Mouse (Mus musculus) gastrocnemius, postnatal 4 days (tissue): ENCODE data around the gene AL607142.1. TPM values are rescaled to one million over a fixed set of nuclear protein-coding genes. Genes with fewer than 3 reads are reported as not detected.

Experiments used
- DNase-seq, 2 experiments: peaks; one replicate each; pipeline ENCODE4 v3.0.0; 2021 to 2022; ENCODE audit warnings: low spot score in 2 of 2, mixed read lengths in 2 of 2
- total RNA-seq, 2 experiments: library from RNA; stranded (reverse); gene quantifications; 2 replicates each; pipeline ENCODE4 v1.2.3; 2021

The AL607142.1 gene
- total RNA-seq, 2 experiments from 2014 or later, result not detected

- no peak for DNase-seq
These were observed 8.3 kb upstream of the AL607142.1 start for GRCm38 (mm10) chr4:120056451-120056850.

DNA sequence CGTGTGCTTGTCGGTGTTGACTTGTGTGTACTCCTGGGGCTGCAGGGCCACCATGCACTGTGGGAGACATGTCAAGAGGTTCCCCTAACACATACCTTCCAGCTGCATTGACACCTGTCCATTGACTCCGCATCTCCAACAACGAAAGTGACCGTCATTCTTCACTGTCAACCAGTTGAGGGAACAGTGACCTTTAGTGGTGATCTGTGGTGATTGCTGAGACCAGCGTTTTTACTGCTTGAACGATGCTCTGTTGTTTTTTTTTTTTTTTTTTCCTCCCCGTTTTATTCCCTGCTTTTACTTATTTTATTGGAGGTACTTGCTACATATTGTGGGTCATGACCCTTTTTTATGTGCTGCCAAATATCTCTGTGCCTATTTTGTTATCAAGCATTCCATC, 7.3 kb upstream of the AL607142.1 start:
- DNase-seq, result no peak

DNA sequence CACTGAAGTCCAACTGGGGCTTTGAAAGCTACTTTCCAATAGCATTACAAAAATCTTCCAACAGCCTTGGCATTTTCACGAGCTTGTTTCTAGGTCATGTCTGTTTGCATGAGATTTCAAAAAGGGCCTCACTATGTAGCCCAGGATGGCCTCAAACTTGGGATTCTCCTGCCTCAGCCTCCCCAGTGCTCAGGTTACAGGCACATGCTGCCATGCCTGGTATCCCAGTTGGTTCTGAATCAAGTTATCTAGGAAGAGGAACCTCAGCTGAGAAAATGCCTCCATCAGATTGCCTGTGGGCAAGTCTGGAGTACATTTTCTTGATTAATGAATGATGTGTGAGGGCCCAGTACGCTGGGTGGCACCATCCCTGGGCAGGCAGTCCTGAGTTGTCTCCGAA, 6.6 kb upstream of the AL607142.1 start:
- no peak for DNase-seq

DNA sequence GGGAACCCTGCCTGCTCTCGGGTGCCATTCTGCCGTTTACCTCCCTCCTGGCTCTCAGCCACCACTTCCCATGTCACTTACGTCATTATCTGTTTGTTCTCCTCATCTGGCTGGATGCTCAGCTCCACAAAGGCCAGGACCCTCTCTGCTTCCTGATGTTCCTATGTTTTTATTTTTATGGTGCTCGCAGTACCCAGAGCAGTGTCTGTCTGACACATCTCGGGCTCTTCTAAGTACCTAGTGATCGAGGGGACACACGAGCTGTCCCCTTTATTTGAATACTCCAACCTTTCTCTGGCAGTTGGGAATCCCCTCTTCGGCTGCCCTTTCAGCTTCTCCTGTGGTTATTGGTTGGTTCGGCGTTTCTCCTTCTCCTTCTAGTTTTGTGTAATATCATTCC, 6.0 kb upstream of the AL607142.1 start:
- DNase-seq, result no peak

- no peak for DNase-seq
These were observed 3.1 kb upstream of the AL607142.1 start for GRCm38 (mm10) chr4:120061727-120062126.

DNA sequence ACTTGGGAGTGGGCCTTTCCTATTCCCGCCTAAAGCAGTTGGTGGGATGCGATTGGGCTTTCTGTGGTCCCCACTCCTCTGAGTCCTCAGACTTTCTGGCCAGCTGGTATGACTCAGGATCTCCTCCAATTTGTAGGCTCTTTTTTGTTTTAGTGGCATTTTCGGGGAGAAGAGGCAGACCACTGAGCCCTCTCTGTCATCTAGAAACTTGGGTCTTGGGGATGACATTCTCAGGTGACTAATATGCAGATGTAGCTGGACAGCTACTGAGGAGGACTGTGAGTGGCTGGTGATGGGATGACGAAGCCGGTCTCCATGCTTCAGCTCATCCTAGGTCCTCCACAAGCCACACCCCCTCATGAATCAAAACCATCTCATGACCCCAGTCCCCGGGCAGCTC, 2.6 kb upstream of the AL607142.1 start:
- no peak for DNase-seq

GRCm38 (mm10) chr4:120062754-120063153, 2.0 kb upstream of the AL607142.1 start:
- DNase-seq, result no peak

GRCm38 (mm10) chr4:120063353-120064124, 1.3 kb upstream of the AL607142.1 start:
- DNase-seq, result no peak

DNA sequence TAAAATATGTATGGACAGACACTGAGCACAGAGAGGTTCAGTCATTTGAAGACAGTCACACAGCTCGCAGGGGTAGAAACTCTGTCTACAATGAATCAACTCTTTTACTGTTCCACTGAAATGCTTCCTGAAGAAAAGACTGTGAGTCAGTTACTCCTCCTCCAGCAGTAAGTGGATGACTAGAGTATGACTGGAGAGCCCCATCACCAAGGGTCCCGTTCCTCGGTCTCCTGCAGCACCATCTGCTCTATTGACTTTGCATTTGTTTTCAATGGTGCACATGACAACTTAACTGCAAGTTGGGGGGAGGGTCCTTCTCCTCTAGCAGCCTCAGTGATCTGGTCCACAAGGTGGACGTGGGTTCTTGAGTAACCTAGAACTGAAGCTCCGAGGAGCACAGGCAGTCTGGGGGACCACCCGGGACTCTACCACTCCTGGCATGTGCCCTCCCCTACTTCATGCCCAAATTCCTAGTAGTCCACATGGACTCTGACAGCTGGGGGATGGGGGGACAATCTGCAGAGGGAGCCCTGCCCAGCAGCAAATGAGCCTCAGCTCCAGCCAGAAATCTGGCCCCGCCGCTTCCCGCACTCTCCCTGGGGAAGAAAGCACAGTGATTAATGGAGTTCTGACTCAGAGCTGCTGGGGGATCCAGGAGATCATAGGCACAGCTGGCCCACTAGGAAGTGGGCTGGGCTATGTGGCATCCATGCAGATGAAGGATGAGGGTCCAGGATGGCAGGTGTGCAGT, 2.2 kb downstream of the AL607142.1 start:
- DNase-seq, result no peak

GRCm38 (mm10) chr4:120067592-120068235, 2.9 kb downstream of the AL607142.1 start:
- DNase-seq, result no peak

DNA sequence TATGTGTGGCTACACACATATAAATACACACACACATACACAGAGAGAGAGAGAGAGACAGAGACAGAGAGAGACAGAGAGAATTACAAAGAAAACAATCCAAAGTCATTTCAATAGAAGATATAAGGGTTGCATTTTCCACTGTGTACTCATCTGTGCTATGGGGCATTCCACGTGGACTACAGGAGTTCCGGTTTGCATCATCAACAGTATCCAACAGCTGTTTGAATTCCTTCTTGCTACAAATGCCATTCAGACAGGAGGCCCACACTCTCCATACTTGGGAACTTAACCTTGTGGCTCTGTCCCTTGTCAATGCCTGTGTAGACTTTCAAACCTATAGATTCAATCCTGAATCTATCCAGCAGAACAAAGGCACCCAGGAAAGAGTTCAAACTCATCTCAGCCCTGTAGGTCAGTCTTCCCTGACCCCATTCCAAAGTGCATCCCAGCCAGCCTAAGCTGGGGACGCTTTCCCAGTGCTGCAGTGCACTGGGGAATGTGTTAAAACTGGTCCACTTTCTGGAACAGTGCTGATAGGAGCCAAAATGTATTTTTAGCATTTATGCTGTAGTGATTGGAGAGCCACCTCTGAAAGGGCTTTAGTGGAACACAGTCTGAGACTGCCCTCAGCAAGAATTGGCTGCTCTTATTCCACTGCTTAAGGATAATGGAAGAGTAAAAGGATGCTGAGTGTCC, 4.2 kb downstream of the AL607142.1 start:
- no peak for DNase-seq

GRCm38 (mm10) chr4:120069582-120069980, 4.8 kb downstream of the AL607142.1 start:
- no peak for DNase-seq

DNA sequence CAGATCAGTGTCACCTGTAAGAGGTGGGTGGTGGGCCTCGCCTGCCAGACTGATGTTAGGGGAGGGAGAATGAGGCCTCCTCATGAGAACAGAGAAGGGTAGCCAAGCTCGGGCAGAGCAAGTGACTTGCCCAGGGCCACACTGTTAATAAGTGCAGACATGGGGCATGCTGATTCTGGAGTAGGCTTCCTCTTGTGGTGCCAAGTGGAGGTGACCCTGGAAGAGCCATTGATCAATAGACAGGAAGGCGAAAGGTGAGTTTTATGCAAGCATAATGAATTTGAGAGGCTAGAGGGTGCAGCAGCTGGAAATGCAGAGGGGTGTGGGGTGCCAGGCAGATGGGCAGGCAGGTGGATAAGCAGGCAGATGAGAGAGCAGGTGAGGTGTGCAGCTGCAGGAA, 6.6 kb downstream of the AL607142.1 start:
- no peak for DNase-seq

DNA sequence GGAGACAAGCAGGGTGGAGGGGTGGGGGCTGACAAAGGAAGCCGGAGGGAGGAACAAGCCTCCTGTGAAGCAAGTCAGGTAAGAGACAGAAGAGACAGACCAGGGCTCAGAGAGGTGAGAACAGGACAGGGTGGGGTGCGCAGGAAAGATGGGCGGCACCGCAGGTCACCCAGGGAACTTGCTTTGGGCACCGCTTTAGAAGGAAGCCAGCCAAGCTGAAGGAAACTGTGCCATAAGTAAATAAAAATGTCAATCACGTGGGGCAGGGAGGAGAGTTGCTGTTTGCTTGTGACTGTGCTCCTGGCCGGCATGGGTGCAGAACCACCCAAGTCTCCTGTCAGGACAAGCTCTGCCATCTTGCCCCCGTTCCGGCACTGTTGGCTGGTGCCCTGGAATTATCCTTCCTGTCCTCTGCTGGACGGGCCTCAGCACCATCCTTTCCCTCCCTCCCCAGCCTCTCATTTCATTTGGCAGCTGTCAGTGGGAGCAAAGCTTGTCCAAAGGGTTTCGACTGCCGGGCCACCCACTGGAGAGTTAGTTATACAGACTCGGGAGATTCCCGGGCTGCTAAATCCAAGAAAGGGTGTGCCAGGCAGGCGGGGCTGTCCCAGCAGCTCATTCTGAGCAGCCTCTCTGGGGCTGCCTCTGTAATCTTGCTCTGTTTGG, 7.2 kb downstream of the AL607142.1 start:
- no peak for DNase-seq

DNA sequence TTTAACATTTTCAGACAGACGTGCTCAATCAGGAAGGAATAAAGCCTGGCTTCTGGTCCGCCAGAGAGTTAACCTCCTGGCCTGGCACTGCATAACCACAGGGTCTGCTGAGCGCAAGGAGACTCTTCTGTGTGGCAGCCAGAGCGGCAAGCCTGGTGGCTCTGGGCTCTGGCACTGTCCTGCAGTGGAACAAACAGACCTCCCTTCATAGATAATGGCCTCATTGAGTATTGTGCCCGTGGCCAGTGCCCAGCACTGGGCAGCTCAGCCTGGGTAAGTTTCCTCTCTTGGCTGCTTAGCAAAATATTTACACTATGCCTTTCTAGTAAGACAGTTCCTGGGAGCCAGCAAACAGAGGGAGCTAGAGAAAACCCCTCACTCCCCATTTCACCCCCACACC, 9.3 kb downstream of the AL607142.1 start:
- DNase-seq, result no peak

GRCm38 (mm10) chr4:120077322-120077721, 12.5 kb downstream of the AL607142.1 start:
- no peak for DNase-seq

GRCm38 (mm10) chr4:120082527-120082926, 17.7 kb downstream of the AL607142.1 start:
- DNase-seq, result no peak

DNA sequence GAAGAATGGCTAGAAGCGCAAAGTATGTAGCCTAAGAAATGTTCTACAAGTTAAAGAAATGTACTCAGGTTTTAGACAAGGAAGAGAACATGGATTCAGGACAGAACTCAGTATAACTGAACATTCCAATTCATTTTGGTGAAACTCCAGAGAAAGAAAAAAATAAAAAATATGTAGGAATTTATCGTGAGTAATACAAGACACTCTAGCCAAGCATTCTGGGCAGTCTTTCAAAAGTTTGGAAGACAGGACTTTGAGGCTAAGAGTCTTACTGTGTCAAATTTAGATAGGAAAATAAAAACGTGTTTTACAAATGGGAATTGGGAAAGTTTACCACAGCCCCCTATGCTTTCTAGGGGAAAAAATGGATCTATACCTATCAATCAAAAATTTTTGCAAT, 18.9 kb downstream of the AL607142.1 start:
- DNase-seq, result peak in 1 of 2 experiments; percentile 39

DNA sequence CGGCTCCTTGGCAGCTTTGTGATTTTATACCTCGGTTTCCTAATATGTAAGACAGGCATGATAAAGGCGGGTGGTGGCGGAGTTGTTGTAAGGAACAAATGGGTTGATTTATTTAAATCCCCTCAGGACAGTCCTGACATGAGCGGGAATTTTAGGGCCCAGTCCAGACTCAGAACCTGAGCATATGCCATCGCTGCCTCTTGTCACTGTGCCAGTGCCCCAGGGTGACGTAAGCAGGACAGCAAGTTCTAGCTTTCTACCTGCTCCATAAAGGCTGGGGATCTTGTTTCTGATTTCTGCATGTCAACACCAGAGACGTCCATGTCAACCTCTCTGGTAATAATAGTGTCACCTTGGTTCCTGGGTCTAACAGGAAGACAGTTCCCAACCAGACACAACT, 24.7 kb downstream of the AL607142.1 start:
- DNase-seq, result no peak

- no peak for DNase-seq
These were observed 27.4 kb downstream of the AL607142.1 start for GRCm38 (mm10) chr4:120091997-120092783.
